Mouse (Mus musculus): ENCODE data around the gene Inafm1. TPM values are rescaled to one million over a fixed set of nuclear protein-coding genes. Genes with fewer than 3 reads are reported as not detected.
A peak's percentile ranks its signal among the peaks of the same experiment; 100 is the strongest.

Gene Inafm1
- polyA plus RNA-seq, 1 experiment: 23.6 TPM

GRCm38 (mm10) chr7:16241787-16242186 lies 31.6 kb downstream of the Inafm1 start:
- Histone ChIP-seq H3K4me3 (replicated peaks; ENCODE audit: control insufficient read depth, low read depth, low read length) (peak overlapping the region; percentile 46), H3K27ac (ENCODE audit: control insufficient read depth, insufficient read depth, low read depth, low read length, poor library complexity) (peak overlapping the region; percentile 80), H3K4me1 (ENCODE audit: control insufficient read depth, insufficient read depth, low read length) (peaks cover 13% of the 10 kb centered on the region)
- TF ChIP-seq POLR2A (IDR thresholded peaks at IDR 0.05; ENCODE audit: borderline replicate concordance, control insufficient read depth, low read depth, low read length) (no peak), CTCF (IDR thresholded peaks at IDR 0.05; ENCODE audit: control insufficient read depth, insufficient read depth, low read length) (peak; percentile 22; the same call in 1 of the 2 replicates)
- WGBS: 28% methylated on average over 11 of the region's 11 CpGs

GRCm38 (mm10) chr7:16240978-16241303 lies 32.5 kb downstream of the Inafm1 start:
- WGBS: 61% methylated on average over 1 of the region's 1 CpGs
- H3K4me1 ChIP-seq (ENCODE audit: control insufficient read depth, insufficient read depth, low read length): peaks cover 13% of the 10 kb centered on the region
- TF ChIP-seq POLR2A (IDR thresholded peaks at IDR 0.05; ENCODE audit: borderline replicate concordance, control insufficient read depth, low read depth, low read length) (no peak), CTCF (IDR thresholded peaks at IDR 0.05; ENCODE audit: control insufficient read depth, insufficient read depth, low read length) (no peak)
- H3K4me3 ChIP-seq (replicated peaks; ENCODE audit: control insufficient read depth, low read depth, low read length): no peak overlapping the region
- peak overlapping the region; percentile 77; the same call in 1 of the 2 replicates for H3K27ac ChIP-seq (ENCODE audit: control insufficient read depth, insufficient read depth, low read depth, low read length, poor library complexity)

- TF ChIP-seq CTCF (IDR thresholded peaks at IDR 0.05; ENCODE audit: control insufficient read depth, insufficient read depth, low read length): 0 out of 2 replicates have a peak, but pooled peaks have one; percentile 8
- TF ChIP-seq POLR2A (IDR thresholded peaks at IDR 0.05; ENCODE audit: borderline replicate concordance, control insufficient read depth, low read depth, low read length): no peak
- Histone ChIP-seq H3K4me3 (replicated peaks; ENCODE audit: control insufficient read depth, low read depth, low read length) (peak overlapping the region; percentile 48), H3K27ac (ENCODE audit: control insufficient read depth, insufficient read depth, low read depth, low read length, poor library complexity) (peak overlapping the region; percentile 77), H3K4me1 (ENCODE audit: control insufficient read depth, insufficient read depth, low read length) (peaks cover 12% of the 10 kb centered on the region)
- 49% methylated on average over 7 of the region's 7 CpGs for WGBS
These were observed 33.0 kb downstream of the Inafm1 start for GRCm38 (mm10) chr7:16240281-16240977.

- 10% methylated on average over 9 of the region's 9 CpGs for WGBS
- Histone ChIP-seq H3K4me3 (replicated peaks; ENCODE audit: control insufficient read depth, low read depth, low read length) (peak overlapping the region; percentile 78), H3K27ac (ENCODE audit: control insufficient read depth, insufficient read depth, low read depth, low read length, poor library complexity) (peak overlapping the region; percentile 77), H3K4me1 (ENCODE audit: control insufficient read depth, insufficient read depth, low read length) (peaks cover 12% of the 10 kb centered on the region)
- peak; percentile 65; the same call in 1 of the 2 replicates for TF ChIP-seq POLR2A (IDR thresholded peaks at IDR 0.05; ENCODE audit: borderline replicate concordance, control insufficient read depth, low read depth, low read length)
- TF ChIP-seq CTCF (IDR thresholded peaks at IDR 0.05; ENCODE audit: control insufficient read depth, insufficient read depth, low read length): 0 out of 2 replicates have a peak, but pooled peaks have one; percentile 9
These were observed 33.8 kb downstream of the Inafm1 start for GRCm38 (mm10) chr7:16239554-16239997.

GRCm38 (mm10) chr7:16229869-16230268 lies 43.5 kb downstream of the Inafm1 start:
- no peak overlapping the region for H3K4me3 ChIP-seq (replicated peaks; ENCODE audit: control insufficient read depth, low read depth, low read length)
- whole genome bisulfite sequencing: 64% methylated on average over 5 of the region's 5 CpGs
- TF ChIP-seq POLR2A (IDR thresholded peaks at IDR 0.05; ENCODE audit: borderline replicate concordance, control insufficient read depth, low read depth, low read length) (no peak), CTCF (IDR thresholded peaks at IDR 0.05; ENCODE audit: control insufficient read depth, insufficient read depth, low read length) (no peak)
- no peak overlapping the region for H3K27ac ChIP-seq (ENCODE audit: control insufficient read depth, insufficient read depth, low read depth, low read length, poor library complexity)
- H3K4me1 ChIP-seq (ENCODE audit: control insufficient read depth, insufficient read depth, low read length): no peaks in the 10 kb centered on the region

Other genes with a start within 250 kb of the Inafm1 start
- gene Bicra, start 225.7 kb downstream of the Inafm1 start, polyA plus RNA-seq (2011; ENCODE audit: insufficient read depth, insufficient read length, low replicate concordance, missing spikeins): 16.7 and 27.9 TPM in 2 replicates
- not detected in 2 replicates for gene Zfp541, start 211.8 kb downstream of the Inafm1 start, polyA plus RNA-seq (2011; ENCODE audit: insufficient read depth, insufficient read length, low replicate concordance, missing spikeins)
- 90.4 and 126 TPM in 2 replicates for gene Napa, start 175.2 kb downstream of the Inafm1 start, polyA plus RNA-seq (2011; ENCODE audit: insufficient read depth, insufficient read length, low replicate concordance, missing spikeins)
- 7.5 and 10.5 TPM in 2 replicates for gene Kptn, start 153.7 kb downstream of the Inafm1 start, polyA plus RNA-seq (2011; ENCODE audit: insufficient read depth, insufficient read length, low replicate concordance, missing spikeins)
- not detected in 2 replicates for gene Slc8a2, start 143.8 kb downstream of the Inafm1 start, polyA plus RNA-seq (2011; ENCODE audit: insufficient read depth, insufficient read length, low replicate concordance, missing spikeins)
- 5.4 and 7.8 TPM in 2 replicates for gene Meis3, start 98.5 kb downstream of the Inafm1 start, polyA plus RNA-seq (2011; ENCODE audit: insufficient read depth, insufficient read length, low replicate concordance, missing spikeins)
- 9.4 and 11.9 TPM in 2 replicates for gene Dhx34, start 51.6 kb downstream of the Inafm1 start, polyA plus RNA-seq (2011; ENCODE audit: insufficient read depth, insufficient read length, low replicate concordance, missing spikeins)
- 4.2 TPM in 2 replicates for gene C5ar2, start 29.5 kb downstream of the Inafm1 start, polyA plus RNA-seq (2011; ENCODE audit: insufficient read depth, insufficient read length, low replicate concordance, missing spikeins)
- 9.0 and 17.2 TPM in 2 replicates for gene C5ar1, start 14.1 kb downstream of the Inafm1 start, polyA plus RNA-seq (2011; ENCODE audit: insufficient read depth, insufficient read length, low replicate concordance, missing spikeins)
- gene Ccdc9, start 13.2 kb upstream of the Inafm1 start, polyA plus RNA-seq (2011; ENCODE audit: insufficient read depth, insufficient read length, low replicate concordance, missing spikeins): 108 and 194 TPM in 2 replicates
- 4.4 and 9.2 TPM in 2 replicates for gene Bbc3, start 34.8 kb upstream of the Inafm1 start, polyA plus RNA-seq (2011; ENCODE audit: insufficient read depth, insufficient read length, low replicate concordance, missing spikeins)
- gene Sae1, start 114.2 kb upstream of the Inafm1 start, polyA plus RNA-seq (2011; ENCODE audit: insufficient read depth, insufficient read length, low replicate concordance, missing spikeins): 66.8 and 78.5 TPM in 2 replicates
- gene Zc3h4, start 127.3 kb upstream of the Inafm1 start, polyA plus RNA-seq (2011; ENCODE audit: insufficient read depth, insufficient read length, low replicate concordance, missing spikeins): 56.8 and 95.0 TPM in 2 replicates
- gene Tmem160, start 179.2 kb upstream of the Inafm1 start, polyA plus RNA-seq (2011; ENCODE audit: insufficient read depth, insufficient read length, low replicate concordance, missing spikeins): 21.7 and 45.2 TPM in 2 replicates
- not detected in 2 replicates for gene Npas1, start 204.1 kb upstream of the Inafm1 start, polyA plus RNA-seq (2011; ENCODE audit: insufficient read depth, insufficient read length, low replicate concordance, missing spikeins)